Mouse (Mus musculus): ENCODE results near the gene Olfr1160. TPM values are rescaled to one million over a fixed set of nuclear protein-coding genes. Genes with fewer than 3 reads are reported as not detected.
"Not testable (repeated sequence)": the region's sequence is repeated elsewhere in the genome, so short reads cannot be mapped to it uniquely, and the experiment has no call there.

Gene Olfr1160
- polyA plus RNA-seq (2012; rRNA removed): not detected in 2 replicates

GRCm38 (mm10) chr2:88007515-88008318 is at the start of gene Olfr1160:
TSS of gene Olfr1160 (minus strand) at chr2:88008268.
- DNase-seq: peak; percentile 6
- no peak within 1 kb of the TSS for H3K27ac ChIP-seq (ENCODE audit: insufficient read depth, low read depth, low read length)
- H3K27me3 ChIP-seq (replicated peaks; ENCODE audit: control insufficient read depth, insufficient read depth, low read length): no peaks in the 10 kb centered on the region
- no peak within 1 kb of the TSS for H3K4me3 ChIP-seq (ENCODE audit: insufficient read depth, low read depth, low read length)
- no peaks in the 10 kb centered on the region for H3K4me1 ChIP-seq (ENCODE audit: control insufficient read depth, insufficient read depth, low read length)
- no peaks in the 10 kb centered on the region for H3K36me3 ChIP-seq (ENCODE audit: control insufficient read depth, insufficient read depth, low read length)
- TF ChIP-seq POLR2A (IDR thresholded peaks at IDR 0.05; ENCODE audit: low read depth, low read length) (no peak), CTCF (conservative IDR thresholded peaks at IDR 0.05; ENCODE audit: insufficient read depth, insufficient read length, low read depth, low read length) (no peak)

DNA sequence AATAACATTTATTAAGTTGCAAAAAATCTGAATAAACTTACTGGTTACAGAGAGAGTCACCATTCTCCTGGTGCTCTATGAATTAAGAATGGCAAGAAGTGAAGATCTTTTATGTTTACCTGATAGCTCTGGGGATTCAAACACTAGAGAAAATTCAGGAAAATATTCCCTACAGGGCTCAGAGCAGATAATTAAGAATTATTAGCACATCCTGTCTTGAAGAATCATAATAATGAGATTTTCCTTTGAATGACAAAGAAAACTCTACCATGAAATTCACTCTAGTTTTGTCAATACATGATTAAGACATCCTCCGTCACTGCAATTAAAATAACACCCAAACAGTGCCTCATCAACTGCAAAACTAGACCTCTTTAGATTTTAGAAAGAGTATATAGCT is 43.0 kb upstream of the Olfr1160 start, which contains the start of gene Olfr1162:
Gene Olfr1162, minus strand, starts transcription at position 101 of the 400 bp plus-strand sequence.
- no peak for TF ChIP-seq POLR2A (IDR thresholded peaks at IDR 0.05; ENCODE audit: low read depth, low read length)
- TF ChIP-seq CTCF (conservative IDR thresholded peaks at IDR 0.05; ENCODE audit: insufficient read depth, insufficient read length, low read depth, low read length): no peak
- H3K27me3 ChIP-seq (replicated peaks; ENCODE audit: control insufficient read depth, insufficient read depth, low read length): no peaks in the 10 kb centered on the region
- 83% methylated on average over 1 of the region's 1 CpGs for WGBS
- no peak within 1 kb of the TSS for H3K4me3 ChIP-seq (ENCODE audit: insufficient read depth, low read depth, low read length)
- DNase-seq: no peak
- no peaks in the 10 kb centered on the region for H3K36me3 ChIP-seq (ENCODE audit: control insufficient read depth, insufficient read depth, low read length)
- H3K4me1 ChIP-seq (ENCODE audit: control insufficient read depth, insufficient read depth, low read length): no peaks in the 10 kb centered on the region
- H3K27ac ChIP-seq (ENCODE audit: insufficient read depth, low read depth, low read length): no peak within 1 kb of the TSS

- TF ChIP-seq POLR2A (IDR thresholded peaks at IDR 0.05; ENCODE audit: low read depth, low read length): no peak
- TF ChIP-seq CTCF (conservative IDR thresholded peaks at IDR 0.05; ENCODE audit: insufficient read depth, insufficient read length, low read depth, low read length): no peak
- Histone ChIP-seq H3K4me3 (ENCODE audit: insufficient read depth, low read depth, low read length) (no peak within 1 kb of the TSS), H3K36me3 (ENCODE audit: control insufficient read depth, insufficient read depth, low read length) (no peaks in the 10 kb centered on the region), H3K27me3 (replicated peaks; ENCODE audit: control insufficient read depth, insufficient read depth, low read length) (no peaks in the 10 kb centered on the region), H3K4me1 (ENCODE audit: control insufficient read depth, insufficient read depth, low read length) (no peaks in the 10 kb centered on the region), H3K27ac (ENCODE audit: insufficient read depth, low read depth, low read length) (no peak within 1 kb of the TSS)
- no peak for DNase-seq
Observed at GRCm38 (mm10) chr2:88037599-88037998, 29.5 kb upstream of the Olfr1160 start, which contains the start of gene Olfr73. TSS of gene Olfr73 (minus strand) at chr2:88037699.

DNA sequence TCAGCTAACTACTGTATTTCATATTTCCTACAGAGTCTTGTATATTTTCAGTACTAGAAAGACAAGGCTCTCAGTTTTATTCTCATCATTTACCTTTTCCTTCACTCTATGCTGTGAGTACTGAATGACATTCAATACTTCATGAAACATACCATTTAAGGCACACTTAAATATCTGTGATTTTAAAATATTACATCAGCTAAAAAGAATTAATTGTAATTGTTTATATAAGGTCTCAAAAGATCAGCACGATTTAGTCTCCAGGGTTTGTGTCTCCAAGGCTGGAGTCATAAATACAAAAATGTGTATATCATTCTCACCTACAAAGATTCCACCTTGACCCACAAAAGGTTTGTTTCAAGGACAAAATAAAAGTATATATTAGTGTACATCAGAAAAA is 14.4 kb upstream of the Olfr1160 start, which contains the start of gene Olfr1161:
Gene Olfr1161, plus strand, starts transcription at position 301 of the 400 bp plus-strand sequence.
- not testable (repeated sequence) for H3K27ac ChIP-seq (ENCODE audit: insufficient read depth, low read depth, low read length); H3K27me3 ChIP-seq (replicated peaks; ENCODE audit: control insufficient read depth, insufficient read depth, low read length); DNase-seq; H3K36me3 ChIP-seq (ENCODE audit: control insufficient read depth, insufficient read depth, low read length); H3K4me1 ChIP-seq (ENCODE audit: control insufficient read depth, insufficient read depth, low read length); H3K4me3 ChIP-seq (ENCODE audit: insufficient read depth, low read depth, low read length)
- WGBS: 67% methylated on average over 1 of the region's 1 CpGs

GRCm38 (mm10) chr2:87989813-87990212 is 18.3 kb downstream of the Olfr1160 start, which contains the start of gene Olfr1158:
TSS of gene Olfr1158 (plus strand) at chr2:87990113.
- Histone ChIP-seq H3K4me3 (ENCODE audit: insufficient read depth, low read depth, low read length) (no peak within 1 kb of the TSS), H3K4me1 (ENCODE audit: control insufficient read depth, insufficient read depth, low read length) (no peaks in the 10 kb centered on the region), H3K36me3 (ENCODE audit: control insufficient read depth, insufficient read depth, low read length) (no peaks in the 10 kb centered on the region), H3K27me3 (replicated peaks; ENCODE audit: control insufficient read depth, insufficient read depth, low read length) (no peaks in the 10 kb centered on the region), H3K27ac (ENCODE audit: insufficient read depth, low read depth, low read length) (no peak within 1 kb of the TSS)
- TF ChIP-seq POLR2A (IDR thresholded peaks at IDR 0.05; ENCODE audit: low read depth, low read length) (no peak), CTCF (conservative IDR thresholded peaks at IDR 0.05; ENCODE audit: insufficient read depth, insufficient read length, low read depth, low read length) (no peak)
- no peak for DNase-seq

DNA sequence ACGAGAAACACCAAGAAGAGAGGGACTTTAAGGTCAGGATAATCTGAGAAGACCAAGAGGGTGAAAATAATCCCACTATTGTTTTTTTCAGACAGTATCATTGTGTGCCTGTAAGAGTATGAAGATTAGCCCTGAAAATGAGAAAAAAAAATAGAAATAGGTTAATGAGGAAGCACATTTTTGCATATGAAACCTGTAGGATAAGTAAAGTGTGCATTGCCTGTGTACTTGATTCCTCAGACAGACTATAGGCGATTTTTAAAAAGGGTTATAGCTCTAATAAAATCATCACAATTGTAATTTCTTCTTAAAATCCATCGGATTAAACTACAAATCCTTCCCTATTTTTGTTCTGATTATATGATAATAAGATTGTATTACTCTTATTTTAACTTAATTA is 33.5 kb downstream of the Olfr1160 start, which contains the start of gene Olfr74:
Gene Olfr74, minus strand, starts transcription at position 101 of the 400 bp plus-strand sequence.
- no peak within 1 kb of the TSS for H3K27ac ChIP-seq (ENCODE audit: insufficient read depth, low read depth, low read length)
- DNase-seq: no peak
- no peaks in the 10 kb centered on the region for H3K36me3 ChIP-seq (ENCODE audit: control insufficient read depth, insufficient read depth, low read length)
- H3K4me3 ChIP-seq (ENCODE audit: insufficient read depth, low read depth, low read length): no peak within 1 kb of the TSS
- WGBS: 66% methylated on average over 3 of the region's 3 CpGs
- no peaks in the 10 kb centered on the region for H3K27me3 ChIP-seq (replicated peaks; ENCODE audit: control insufficient read depth, insufficient read depth, low read length)
- H3K4me1 ChIP-seq (ENCODE audit: control insufficient read depth, insufficient read depth, low read length): no peaks in the 10 kb centered on the region
- no peak for TF ChIP-seq POLR2A (IDR thresholded peaks at IDR 0.05; ENCODE audit: low read depth, low read length)
- no peak for TF ChIP-seq CTCF (conservative IDR thresholded peaks at IDR 0.05; ENCODE audit: insufficient read depth, insufficient read length, low read depth, low read length)

GRCm38 (mm10) chr2:87968199-87968598 is 39.9 kb downstream of the Olfr1160 start, which contains the start of gene Olfr1157:
TSS of gene Olfr1157 (minus strand) at chr2:87968299.
- DNase-seq: no peak
- 94% methylated on average over 4 of the region's 4 CpGs for WGBS
- TF ChIP-seq CTCF (conservative IDR thresholded peaks at IDR 0.05; ENCODE audit: insufficient read depth, insufficient read length, low read depth, low read length) (no peak), POLR2A (IDR thresholded peaks at IDR 0.05; ENCODE audit: low read depth, low read length) (no peak)
- no peaks in the 10 kb centered on the region for H3K4me1 ChIP-seq (ENCODE audit: control insufficient read depth, insufficient read depth, low read length)
- no peaks in the 10 kb centered on the region for H3K36me3 ChIP-seq (ENCODE audit: control insufficient read depth, insufficient read depth, low read length)
- H3K27me3 ChIP-seq (replicated peaks; ENCODE audit: control insufficient read depth, insufficient read depth, low read length): no peaks in the 10 kb centered on the region
- H3K4me3 ChIP-seq (ENCODE audit: insufficient read depth, low read depth, low read length): no peak within 1 kb of the TSS
- no peak within 1 kb of the TSS for H3K27ac ChIP-seq (ENCODE audit: insufficient read depth, low read depth, low read length)
